Comparison of ENCODE assay signal across 8 mouse cellular contexts in the genomic region with DNA sequence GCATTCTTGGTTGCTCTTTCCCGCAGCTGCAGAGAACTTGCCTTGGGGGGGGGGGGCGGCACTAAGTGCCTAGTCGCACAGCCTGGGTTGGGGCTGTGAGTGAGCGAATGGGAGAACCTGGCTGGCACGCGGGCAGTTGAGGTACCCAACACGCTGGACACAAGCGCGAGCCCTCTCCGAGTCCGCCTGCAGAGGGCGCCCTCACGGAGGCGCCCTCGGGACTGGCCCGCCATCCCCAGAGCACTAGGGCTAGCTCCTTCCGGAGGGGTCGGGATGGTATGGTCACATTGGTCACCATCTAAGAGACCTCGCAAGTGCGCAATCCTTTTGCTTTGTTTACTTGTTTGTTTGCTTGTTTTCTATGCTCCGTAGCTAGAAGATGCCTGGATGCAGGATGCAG. TPM values are rescaled to one million over a fixed set of nuclear protein-coding genes. Genes with fewer than 3 reads are reported as not detected.
DNase-seq lines count a peak whose midpoint lies in the region; ATAC-seq lines count a peak whose summit lies in the region.

No protein-coding gene starts in this region.

- DNase-seq in left cerebral cortex, adult 18-20 months (ENCODE audit: low spot score in 2 of 2), result peak; percentile 45 to 69
- DNase-seq in left cerebral cortex, adult 11 months (ENCODE audit: low spot score), result no peak
- peak; percentile 82 for DNase-seq in embryo, embryonic 11 days
- DNase-seq in hindbrain, embryonic 14.5 days (ENCODE audit: low spot score), result no peak
- peak; percentile 71 for DNase-seq in limb, embryonic 11.5 days (ENCODE audit: low spot score)
- no peak for DNase-seq in c-Kit-positive CD71-positive TER-119-positive erythroid progenitor cells, embryonic 14.5 days (ENCODE audit: low spot score)
- no peak for DNase-seq in gastrocnemius, postnatal 36 days
- no peak for DNase-seq in natural killer cell, adult 2 months (ENCODE audit: low spot score in 2 of 2)

- H3K36me3 ChIP-seq in hindbrain, embryonic 14.5 days (replicated peaks; ENCODE audit: control insufficient read depth, insufficient read depth), result no peaks in the 10 kb centered on the region
- no peaks in the 10 kb centered on the region for H3K36me3 ChIP-seq in limb, embryonic 11.5 days (ENCODE audit: control insufficient read depth, insufficient read depth, low read length)

- H3K27ac ChIP-seq in hindbrain, embryonic 14.5 days, result peak overlapping the region; percentile 98
- H3K27ac ChIP-seq in limb, embryonic 11.5 days (replicated peaks; ENCODE audit: low read depth, low read length), result no peak overlapping the region

- peak; percentile 61 for ATAC-seq in hindbrain, embryonic 14.5 days (ENCODE audit: low FRiP score)
- peak; percentile 49 for ATAC-seq in limb, embryonic 11.5 days (ENCODE audit: insufficient number of reproducible peaks, low FRiP score, low TSS enrichment, low read depth)

- H3K27me3 ChIP-seq in hindbrain, embryonic 14.5 days (ENCODE audit: control insufficient read depth, insufficient read depth, low read length), result no peaks in the 10 kb centered on the region
- H3K27me3 ChIP-seq in limb, embryonic 11.5 days (ENCODE audit: control insufficient read depth, insufficient read depth, low read length), result peaks cover 44% of the 10 kb centered on the region

- peak overlapping the region; percentile 88 for H3K9ac ChIP-seq in hindbrain, embryonic 14.5 days
- H3K9ac ChIP-seq in limb, embryonic 11.5 days (ENCODE audit: low read length), result no peak overlapping the region

- peak overlapping the region; percentile 99 for H3K4me2 ChIP-seq in hindbrain, embryonic 14.5 days (replicated peaks)
- H3K4me2 ChIP-seq in limb, embryonic 11.5 days (ENCODE audit: low read depth, severe bottlenecking), result peak overlapping the region; percentile 88

- under 1% methylated on average over 21 of the region's 21 CpGs for WGBS in hindbrain, embryonic 14.5 days
- WGBS in limb, embryonic 11.5 days, result under 1% methylated on average over 17 of the region's 21 CpGs

- H3K4me3 ChIP-seq in hindbrain, embryonic 14.5 days (replicated peaks; ENCODE audit: low read length), result peak overlapping the region; percentile 89
- peak overlapping the region; percentile 37 for H3K4me3 ChIP-seq in limb, embryonic 11.5 days (ENCODE audit: low read depth, low read length)

- no peaks in the 10 kb centered on the region for H3K9me3 ChIP-seq in hindbrain, embryonic 14.5 days (ENCODE audit: control insufficient read depth, low read length)
- no peaks in the 10 kb centered on the region; the same call in 1 of the 2 replicates for H3K9me3 ChIP-seq in limb, embryonic 11.5 days (ENCODE audit: control insufficient read depth, low read length)

- H3K4me1 ChIP-seq in hindbrain, embryonic 14.5 days (replicated peaks; ENCODE audit: control insufficient read depth, insufficient read depth, low read length), result peaks cover 46% of the 10 kb centered on the region
- H3K4me1 ChIP-seq in limb, embryonic 11.5 days (ENCODE audit: control insufficient read depth, insufficient read depth, low read length), result peaks cover 7% of the 10 kb centered on the region; the same call in 1 of the 2 replicates

- intact Hi-C loops in gastrocnemius, postnatal 36 days (cut with DNase I), result no loop called here

RNA-seq across cellular contexts. Expression of gene Pou3f3, which starts 10.8 kb away (rescaled TPM):
- 10 to 100 TPM; 57.7 to 58.2 TPM for total RNA-seq in left cerebral cortex, adult 18-20 months (2021)
- polyA plus RNA-seq in hindbrain, embryonic 14.5 days (2014; fragmentation: Nextera tagmentation; extraction: Ambion mirVana), result 10.6 and 11.5 TPM in 2 replicates
- 0.04 and 0.19 TPM in 2 replicates for polyA plus RNA-seq in limb, embryonic 11.5 days (2014; fragmentation: Nextera tagmentation; extraction: Ambion mirVana)
- not detected for total RNA-seq in gastrocnemius, postnatal 36 days (2021)

Comparison
In these comparisons a context has a peak if more than half of its experiments do, and no peak if none do; other contexts are left out.
1. DNase-seq: peak in left cerebral cortex, adult 18-20 months (2 of 2), embryo, embryonic 11 days (single experiment) and limb, embryonic 11.5 days (single experiment); none in left cerebral cortex, adult 11 months (single experiment), hindbrain, embryonic 14.5 days (single experiment), c-Kit-positive CD71-positive TER-119-positive erythroid progenitor cells, embryonic 14.5 days (single experiment), gastrocnemius, postnatal 36 days (0 of 2) and natural killer cell, adult 2 months (0 of 2).
2. RNA of gene Pou3f3, which starts 10.8 kb away (total RNA-seq): 57.7 to 58.2 TPM in left cerebral cortex, adult 18-20 months; not detected in gastrocnemius, postnatal 36 days; every median in the first group is over 10 times any median in the second.